Mouse (Mus musculus): Measurements from ENCODE around the gene Apeh. TPM values are rescaled to one million over a fixed set of nuclear protein-coding genes. Genes with fewer than 3 reads are reported as not detected.
A peak's percentile ranks its signal among the peaks of the same experiment; 100 is the strongest.

Apeh gene
- total and polyA plus RNA-seq, 3 experiments, result 69.0 to 76.1 TPM; not detected in 1

- peak; percentile 40; the same call in 1 of the 2 replicates for TF ChIP-seq POLR2AphosphoS2 (IDR thresholded peaks at IDR 0.05; ENCODE audit: low read length)
- no peak for TF ChIP-seq POLR2A (IDR thresholded peaks at IDR 0.05; ENCODE audit: control insufficient read depth in 1 of 2, insufficient read depth in 1 of 2, low read depth in 1 of 2, low read length in 2 of 2, poor library complexity in 1 of 2)
- Histone ChIP-seq H3K79me2 (ENCODE audit: control insufficient read depth, insufficient read depth, low read length, poor library complexity) (peaks cover 10% of the 10 kb centered on the region), H3K36me3 (ENCODE audit: control insufficient read depth in 1 of 2, insufficient read depth in 2 of 2, low read length in 2 of 2) (peaks cover 0 to 6% of the 10 kb centered on the region in 2 experiments; a peak in 2 of 4 replicates)
Measured at GRCm38 (mm10) chr9:108051184-108051930, 43.0 kb downstream of the Apeh start.

GRCm38 (mm10) chr9:108049561-108050251, 44.7 kb downstream of the Apeh start:
- Histone ChIP-seq H3K27me3 (ENCODE audit: control insufficient read depth in 1 of 2, insufficient read depth in 2 of 2, low read length in 2 of 2) (no peaks in the 10 kb centered on the region), H3K27ac (ENCODE audit: control insufficient read depth, low read depth, low read length) (peak overlapping the region; percentile 44), H3K9ac (ENCODE audit: control insufficient read depth, low read depth, low read length, poor library complexity, severe bottlenecking) (peak overlapping the region; percentile 89), H3K79me2 (ENCODE audit: control insufficient read depth, insufficient read depth, low read length, poor library complexity) (peaks cover 10% of the 10 kb centered on the region), H3K9me3 (replicated peaks; ENCODE audit: insufficient read depth, low read length) (no peaks in the 10 kb centered on the region), H3K36me3 (ENCODE audit: control insufficient read depth in 1 of 2, insufficient read depth in 2 of 2, low read length in 2 of 2) (peaks cover 0 to 6% of the 10 kb centered on the region in 2 experiments; a peak in 2 of 4 replicates), H3K4me3 (ENCODE audit: control insufficient read depth in 1 of 2, insufficient read depth in 1 of 2, low read depth in 2 of 2, low read length in 2 of 2) (peak overlapping the region; percentile 89 to 98), H3K4me1 (ENCODE audit: control insufficient read depth in 1 of 2, insufficient read depth in 2 of 2, low read length in 2 of 2) (peaks cover 2 to 17% of the 10 kb centered on the region in 2 experiments)
- no peak for DNase-seq (ENCODE audit: low read depth, low spot score)
- TF ChIP-seq SMC3 (IDR thresholded peaks at IDR 0.05; ENCODE audit: low read depth, low read length), result peak; percentile 10; the same call in 1 of the 2 replicates
- 0 out of 2 replicates have a peak, but pooled peaks have one; percentile 41 for TF ChIP-seq ZMIZ1 (IDR thresholded peaks at IDR 0.05; ENCODE audit: low read depth, low read length)
- no peak for TF ChIP-seq MXI1 (IDR thresholded peaks at IDR 0.05; ENCODE audit: low read depth, low read length)
- TF ChIP-seq POLR2AphosphoS5 (IDR thresholded peaks at IDR 0.05; ENCODE audit: borderline replicate concordance, low read depth, low read length), result peak; percentile 71; the same call in 1 of the 2 replicates

More at GRCm38 (mm10) chr9:108051184-108051930, 43.0 kb downstream of the Apeh start:
- Histone ChIP-seq H3K4me3 (ENCODE audit: control insufficient read depth in 1 of 2, insufficient read depth in 1 of 2, low read depth in 2 of 2, low read length in 2 of 2) (no peak overlapping the region), H3K27ac (ENCODE audit: control insufficient read depth, low read depth, low read length) (no peak overlapping the region), H3K9ac (ENCODE audit: control insufficient read depth, low read depth, low read length, poor library complexity, severe bottlenecking) (no peak overlapping the region), H3K27me3 (ENCODE audit: control insufficient read depth in 1 of 2, insufficient read depth in 2 of 2, low read length in 2 of 2) (no peaks in the 10 kb centered on the region), H3K4me1 (ENCODE audit: control insufficient read depth in 1 of 2, insufficient read depth in 2 of 2, low read length in 2 of 2) (peaks cover 2 to 17% of the 10 kb centered on the region in 2 experiments), H3K9me3 (replicated peaks; ENCODE audit: insufficient read depth, low read length) (no peaks in the 10 kb centered on the region)
- DNase-seq (ENCODE audit: low read depth, low spot score), result no peak

GRCm38 (mm10) chr9:108049016-108049455, 45.4 kb downstream of the Apeh start, which contains the start of gene Gmppb:
TSS of gene Gmppb (plus strand) at chr9:108049242.
- Histone ChIP-seq H3K9me3 (replicated peaks; ENCODE audit: insufficient read depth, low read length) (no peaks in the 10 kb centered on the region), H3K4me1 (ENCODE audit: control insufficient read depth in 1 of 2, insufficient read depth in 2 of 2, low read length in 2 of 2) (peaks cover 2 to 17% of the 10 kb centered on the region in 2 experiments), H3K9ac (ENCODE audit: control insufficient read depth, low read depth, low read length, poor library complexity, severe bottlenecking) (peak within 1 kb of the TSS; percentile 89), H3K4me3 (ENCODE audit: control insufficient read depth in 1 of 2, insufficient read depth in 1 of 2, low read depth in 2 of 2, low read length in 2 of 2) (peak within 1 kb of the TSS; percentile 89 to 98), H3K79me2 (ENCODE audit: control insufficient read depth, insufficient read depth, low read length, poor library complexity) (peaks cover 10% of the 10 kb centered on the region), H3K36me3 (ENCODE audit: control insufficient read depth in 1 of 2, insufficient read depth in 2 of 2, low read length in 2 of 2) (peaks cover 0 to 6% of the 10 kb centered on the region in 2 experiments; a peak in 3 of 4 replicates), H3K27ac (ENCODE audit: control insufficient read depth, low read depth, low read length) (peak within 1 kb of the TSS; percentile 81), H3K27me3 (ENCODE audit: control insufficient read depth in 1 of 2, insufficient read depth in 2 of 2, low read length in 2 of 2) (no peaks in the 10 kb centered on the region)
- peak; percentile 98 for DNase-seq (ENCODE audit: low read depth, low spot score)
- TF ChIP-seq EP300 (IDR thresholded peaks at IDR 0.05; ENCODE audit: low read depth in 1 of 2, low read length in 2 of 2) (no peak), MXI1 (IDR thresholded peaks at IDR 0.05; ENCODE audit: low read depth, low read length) (peak; percentile 75), NELFE (IDR thresholded peaks at IDR 0.05; ENCODE audit: low read depth, low read length) (peak; percentile 77), SMC3 (IDR thresholded peaks at IDR 0.05; ENCODE audit: low read depth, low read length) (no peak), NRF1 (IDR thresholded peaks at IDR 0.05; ENCODE audit: insufficient read depth, low read depth, low read length, poor library complexity, severe bottlenecking) (no peak), GABPA (IDR thresholded peaks at IDR 0.05; ENCODE audit: low read depth, low read length) (no peak), MEF2A (IDR thresholded peaks at IDR 0.05; ENCODE audit: extremely low read depth, insufficient replicate concordance, low read depth, low read length, poor library complexity, severe bottlenecking) (no peak), MAZ (IDR thresholded peaks at IDR 0.05; ENCODE audit: low read depth, low read length) (0 out of 2 replicates have a peak, but pooled peaks have one; percentile 42), POLR2AphosphoS2 (IDR thresholded peaks at IDR 0.05; ENCODE audit: low read length) (peak; percentile 45; the same call in 1 of the 2 replicates), MYC (IDR thresholded peaks at IDR 0.05; ENCODE audit: low read depth, low read length) (no peak), GATA1 (IDR thresholded peaks at IDR 0.05; ENCODE audit: low read depth, low read length) (no peak), TCF12 (IDR thresholded peaks at IDR 0.05; ENCODE audit: low read depth, low read length) (no peak), SIN3A (IDR thresholded peaks at IDR 0.05; ENCODE audit: low read length) (peak; percentile 96), ELF1 (IDR thresholded peaks at IDR 0.05; ENCODE audit: low read depth, low read length) (peak; percentile 90), ZMIZ1 (IDR thresholded peaks at IDR 0.05; ENCODE audit: low read depth, low read length) (0 out of 2 replicates have a peak, but pooled peaks have one; percentile 70), MAX (IDR thresholded peaks at IDR 0.05; ENCODE audit: low read length) (peak; percentile 58), ETS1 (IDR thresholded peaks at IDR 0.05; ENCODE audit: low read depth, low read length) (peak; percentile 47; the same call in 1 of the 2 replicates), HCFC1 (IDR thresholded peaks at IDR 0.05; ENCODE audit: low read depth, low read length) (peak; percentile 86), TBP (IDR thresholded peaks at IDR 0.05; ENCODE audit: low read depth, low read length) (peak; percentile 62; the same call in 1 of the 2 replicates)
